Mouse (Mus musculus) kidney, embryonic 14.5 days (tissue): ENCODE results near the gene Ppp1r15b. TPM values are rescaled to one million over a fixed set of nuclear protein-coding genes. Genes with fewer than 3 reads are reported as not detected.
A peak's percentile ranks its signal among the peaks of the same experiment; 100 is the strongest.

Experiments used
- ATAC-seq: fragments of 200-750 bp; cut with Nextera tagmentation; 2 replicates; pipeline ENCODE4 v1.8.0; 2017; ENCODE audit warnings: moderate number of reproducible peaks, mild to moderate bottlenecking, moderate TSS enrichment, moderate library complexity; ENCODE audit not compliant: low FRiP score, low TSS enrichment
- H3K27ac ChIP-seq: fragments of 300-500 bp; sonication (generic); 2 replicates; pipeline ENCODE4 v1.5.1; 2014; ENCODE audit warnings: low read depth, mild to moderate bottlenecking, low read length, moderate library complexity, mixed read lengths
- H3K27me3 ChIP-seq: fragments of 300-500 bp; sonication (generic); 2 replicates; pipeline ENCODE4 v1.6.1; 2014; ENCODE audit warnings: mild to moderate bottlenecking, low read length; ENCODE audit not compliant: control insufficient read depth, insufficient read depth
- H3K36me3 ChIP-seq: fragments of 300-500 bp; sonication (generic); 2 replicates; pipeline ENCODE4 v1.6.1; 2014; ENCODE audit warnings: low read length, mixed read lengths; ENCODE audit not compliant: control insufficient read depth, insufficient read depth
- H3K4me1 ChIP-seq: fragments of 300-500 bp; sonication (generic); 2 replicates; pipeline ENCODE4 v1.6.1; 2014; ENCODE audit warnings: low read length, mixed read lengths; ENCODE audit not compliant: control insufficient read depth, insufficient read depth
- H3K4me2 ChIP-seq: fragments of 300-500 bp; sonication (generic); replicated peaks from 2 replicates; pipeline ENCODE4 v1.6.1; 2014; ENCODE audit warnings: low read depth, mild to moderate bottlenecking, low read length
- H3K4me3 ChIP-seq: fragments of 300-500 bp; sonication (generic); 2 replicates; pipeline ENCODE4 v1.5.1; 2014; ENCODE audit warnings: mild to moderate bottlenecking, low read length
- H3K9ac ChIP-seq: fragments of 300-500 bp; sonication (generic); 2 replicates; pipeline ENCODE4 v1.6.1; 2014; ENCODE audit warnings: low read depth, mild to moderate bottlenecking, low read length, moderate library complexity
- H3K9me3 ChIP-seq: fragments of 300-500 bp; sonication (generic); 2 replicates; pipeline ENCODE4 v1.6.1; 2016; ENCODE audit warnings: low read length; ENCODE audit not compliant: control insufficient read depth
- WGBS: fragments of 180-500 bp; shearing (Covaris S2); extraction: QIAGEN DNeasy Blood & Tissue Kit; methylation state at CpG from one replicate; pipeline ENCODE4 v1.1.7; 2014; 5-methylcytosine and 5-hydroxymethylcytosine counted together
- polyA plus RNA-seq: library from polyadenylated mRNA; unstranded; fragments of >200 nt; fragmentation: Nextera tagmentation; extraction: Ambion mirVana; gene quantifications from 2 replicates; pipeline ENCODE4 v1.2.1, GENCODE M21; 2014

Gene Ppp1r15b
- polyA plus RNA-seq, 1 experiment from 2014 or later, result 49.4 TPM

- Histone ChIP-seq H3K9ac (no peak overlapping the region), H3K27ac (no peak overlapping the region), H3K36me3 (peaks cover 1% of the 10 kb centered on the region; the same call in 1 of the 2 replicates), H3K4me1 (0 out of 2 replicates have a peak, but pooled peaks cover 4% of the 10 kb centered on the region), H3K4me2 (no peak overlapping the region), H3K4me3 (no peak overlapping the region), H3K9me3 (no peaks in the 10 kb centered on the region), H3K27me3 (no peaks in the 10 kb centered on the region)
- no peak for ATAC-seq
- WGBS, result 88% methylated on average over 4 of the region's 4 CpGs
These were observed 41.5 kb upstream of the Ppp1r15b start for GRCm38 (mm10) chr1:133089415-133089814.

GRCm38 (mm10) chr1:133090641-133091040 lies 40.3 kb upstream of the Ppp1r15b start:
- H3K9ac ChIP-seq, result no peak overlapping the region
- WGBS, result 72% methylated on average over 6 of the region's 6 CpGs
- peak; percentile 50; the same call in 1 of the 2 replicates for ATAC-seq
- H3K9me3 ChIP-seq, result no peaks in the 10 kb centered on the region
- peaks cover 5% of the 10 kb centered on the region; the same call in 1 of the 2 replicates for H3K36me3 ChIP-seq
- no peaks in the 10 kb centered on the region for H3K27me3 ChIP-seq
- no peak overlapping the region for H3K4me2 ChIP-seq
- H3K4me1 ChIP-seq, result no peaks in the 10 kb centered on the region
- H3K27ac ChIP-seq, result no peak overlapping the region
- no peak overlapping the region for H3K4me3 ChIP-seq

GRCm38 (mm10) chr1:133091483-133091882 lies 39.5 kb upstream of the Ppp1r15b start:
- no peak for ATAC-seq
- Histone ChIP-seq H3K27ac (no peak overlapping the region), H3K4me2 (no peak overlapping the region), H3K36me3 (peaks cover 5% of the 10 kb centered on the region; the same call in 1 of the 2 replicates), H3K4me3 (no peak overlapping the region), H3K9ac (no peak overlapping the region), H3K4me1 (no peaks in the 10 kb centered on the region), H3K9me3 (no peaks in the 10 kb centered on the region), H3K27me3 (no peaks in the 10 kb centered on the region)
- WGBS, result 77% methylated on average over 8 of the region's 8 CpGs

DNA sequence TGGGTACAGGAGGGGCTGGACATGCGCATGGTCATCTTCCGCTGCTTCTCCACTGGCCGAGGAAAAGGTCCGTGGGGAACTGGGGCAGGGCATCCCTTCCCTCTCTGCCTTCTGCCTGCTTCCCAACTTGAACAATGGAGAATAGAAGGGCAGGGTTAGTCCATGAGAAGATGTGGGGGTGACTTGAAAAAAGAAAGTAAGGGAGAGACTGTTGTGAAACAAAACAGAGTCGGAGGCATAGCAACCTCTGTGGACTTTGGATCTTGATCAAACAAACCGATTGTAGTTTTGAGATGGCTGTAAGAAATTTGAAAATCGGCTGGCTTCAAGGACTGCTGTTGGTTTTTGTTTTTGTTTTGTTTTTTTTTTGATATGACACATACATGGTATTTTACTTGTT lies 37.2 kb upstream of the Ppp1r15b start:
- Histone ChIP-seq H3K4me1 (no peaks in the 10 kb centered on the region), H3K9ac (no peak overlapping the region), H3K36me3 (peaks cover 7% of the 10 kb centered on the region; the same call in 1 of the 2 replicates), H3K9me3 (no peaks in the 10 kb centered on the region), H3K4me2 (no peak overlapping the region), H3K4me3 (no peak overlapping the region), H3K27me3 (no peaks in the 10 kb centered on the region), H3K27ac (no peak overlapping the region)
- WGBS, result 86% methylated on average over 7 of the region's 7 CpGs
- ATAC-seq, result no peak

- H3K9me3 ChIP-seq, result no peaks in the 10 kb centered on the region
- WGBS, result 42% methylated on average over 17 of the region's 17 CpGs
- H3K4me3 ChIP-seq, result no peak overlapping the region
- peak; percentile 75; the same call in 1 of the 2 replicates for ATAC-seq
- no peaks in the 10 kb centered on the region for H3K4me1 ChIP-seq
- no peak overlapping the region for H3K9ac ChIP-seq
- H3K36me3 ChIP-seq, result peaks cover 8% of the 10 kb centered on the region; the same call in 1 of the 2 replicates
- no peaks in the 10 kb centered on the region for H3K27me3 ChIP-seq
- no peak overlapping the region for H3K27ac ChIP-seq
- no peak overlapping the region for H3K4me2 ChIP-seq
These were observed 29.8 kb upstream of the Ppp1r15b start for GRCm38 (mm10) chr1:133100980-133101798.

GRCm38 (mm10) chr1:133102108-133102507 lies 28.8 kb upstream of the Ppp1r15b start:
- Histone ChIP-seq H3K4me1 (no peaks in the 10 kb centered on the region), H3K27me3 (no peaks in the 10 kb centered on the region), H3K36me3 (peaks cover 8% of the 10 kb centered on the region; the same call in 1 of the 2 replicates), H3K4me3 (no peak overlapping the region), H3K9me3 (no peaks in the 10 kb centered on the region), H3K4me2 (no peak overlapping the region), H3K27ac (no peak overlapping the region), H3K9ac (no peak overlapping the region)
- ATAC-seq, result no peak
- 89% methylated on average over 5 of the region's 5 CpGs for WGBS

GRCm38 (mm10) chr1:133103315-133103714 lies 27.6 kb upstream of the Ppp1r15b start:
- ATAC-seq, result no peak
- Histone ChIP-seq H3K9ac (no peak overlapping the region), H3K27ac (no peak overlapping the region), H3K4me2 (no peak overlapping the region), H3K36me3 (peaks cover 8% of the 10 kb centered on the region; the same call in 1 of the 2 replicates), H3K9me3 (no peaks in the 10 kb centered on the region), H3K27me3 (no peaks in the 10 kb centered on the region), H3K4me1 (no peaks in the 10 kb centered on the region), H3K4me3 (no peak overlapping the region)
- 93% methylated on average over 7 of the region's 7 CpGs for WGBS

DNA sequence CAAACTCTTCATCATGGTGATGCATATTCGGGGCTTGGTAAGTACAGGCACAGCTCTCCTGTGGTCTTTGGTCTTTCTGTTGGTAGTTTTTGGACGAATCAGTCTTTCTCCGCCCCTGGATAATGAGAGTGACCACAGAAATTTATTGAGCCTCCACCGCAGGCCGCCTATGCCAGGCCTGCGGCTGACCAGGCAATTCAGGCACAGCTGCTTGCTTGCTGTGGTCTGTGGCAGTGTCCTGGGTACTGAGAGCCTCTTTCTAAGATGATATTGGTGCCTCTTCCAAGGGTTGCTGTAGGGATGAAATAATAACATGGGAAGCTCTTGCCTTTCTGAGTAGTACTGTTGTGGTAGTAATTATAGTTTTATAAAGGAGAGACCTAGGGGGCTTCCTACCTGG lies 27.1 kb upstream of the Ppp1r15b start:
- WGBS, result 93% methylated on average over 6 of the region's 6 CpGs
- Histone ChIP-seq H3K4me1 (no peaks in the 10 kb centered on the region), H3K36me3 (peaks cover 6% of the 10 kb centered on the region; the same call in 1 of the 2 replicates), H3K4me3 (no peak overlapping the region), H3K27me3 (no peaks in the 10 kb centered on the region), H3K9ac (no peak overlapping the region), H3K4me2 (no peak overlapping the region), H3K27ac (no peak overlapping the region), H3K9me3 (no peaks in the 10 kb centered on the region)
- no peak for ATAC-seq

DNA sequence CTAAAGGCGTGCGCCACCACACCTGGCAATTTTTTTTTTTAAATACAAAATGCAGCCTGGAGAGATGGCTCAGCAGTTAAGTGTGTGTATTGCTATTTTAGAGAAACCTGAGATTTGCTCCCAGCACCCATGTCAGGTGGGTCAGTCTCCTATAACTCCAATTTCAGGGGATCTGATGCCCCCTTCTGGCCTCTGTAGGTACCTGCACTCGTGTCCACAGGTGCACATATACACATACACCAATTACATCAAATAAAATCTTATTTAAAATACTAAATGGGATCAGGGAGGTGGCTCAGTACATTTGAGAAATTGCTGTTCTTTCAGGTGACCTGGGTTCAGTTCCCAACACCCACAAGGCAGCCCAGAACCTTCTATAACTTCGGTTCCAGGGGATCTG lies 14.8 kb upstream of the Ppp1r15b start:
- ATAC-seq, result no peak
- H3K4me1 ChIP-seq, result no peaks in the 10 kb centered on the region
- H3K36me3 ChIP-seq, result no peaks in the 10 kb centered on the region
- H3K4me3 ChIP-seq, result no peak overlapping the region
- 89% methylated on average over 4 of the region's 4 CpGs for whole genome bisulfite sequencing
- H3K9ac ChIP-seq, result no peak overlapping the region
- no peak overlapping the region for H3K4me2 ChIP-seq
- H3K9me3 ChIP-seq, result no peaks in the 10 kb centered on the region
- no peak overlapping the region for H3K27ac ChIP-seq
- no peaks in the 10 kb centered on the region for H3K27me3 ChIP-seq
